Mouse (Mus musculus) CH12.LX (cell line): ENCODE results near the gene Hyal2. TPM values are rescaled to one million over a fixed set of nuclear protein-coding genes. Genes with fewer than 3 reads are reported as not detected.

ENCODE experiments used
- DNase-seq: peaks from one replicate; pipeline ENCODE4 v3.0.0-alpha.2; 2013; ENCODE audit errors: extremely low read depth
- H3K27ac ChIP-seq: 2 replicates; pipeline ENCODE4 v1.5.1; 2012; ENCODE audit warnings: low read depth, mild to moderate bottlenecking, control low read depth, moderate library complexity; ENCODE audit not compliant: insufficient read depth
- H3K27me3 ChIP-seq: replicated peaks from 2 replicates; pipeline ENCODE3; 2012; ENCODE audit warnings: inconsistent platforms
- H3K36me3 ChIP-seq, 2 experiments: replicated peaks in 1 of 2; 2 replicates each; pipeline versions ENCODE3 to v1.6.1; 2012; ENCODE audit warnings: inconsistent platforms in 1 of 2, low read length in 1 of 2, mild to moderate bottlenecking in 1 of 2, mixed read lengths in 1 of 2, moderate library complexity in 1 of 2; ENCODE audit not compliant: control insufficient read depth in 1 of 2, insufficient read depth in 1 of 2
- H3K4me1 ChIP-seq, 2 experiments: 2 replicates each; pipeline ENCODE4 v1.6.1; 2012; ENCODE audit warnings: inconsistent platforms in 1 of 2, moderate library complexity in 1 of 2; ENCODE audit not compliant: insufficient read depth in 2 of 2, control insufficient read depth in 1 of 2
- H3K4me2 ChIP-seq: 2 replicates; pipeline ENCODE4 v1.6.1; 2012; ENCODE audit warnings: low read depth, mild to moderate bottlenecking, control low read depth; ENCODE audit not compliant: poor library complexity, insufficient read depth, severe bottlenecking
- H3K4me3 ChIP-seq, 3 experiments: fragments of 150-350 bp in 1 of 3; sonication (generic) in 1 of 3; replicated peaks in 1 of 3; 2 replicates each; pipeline versions ENCODE3 to v1.5.1; 2011 to 2012; ENCODE audit warnings: low read depth in 2 of 3, low read length in 2 of 3, mild to moderate bottlenecking in 2 of 3, moderate library complexity in 2 of 3, control low read depth in 1 of 3, improper control_type of control experiment in 1 of 3, inconsistent platforms in 1 of 3, mixed read lengths in 1 of 3; ENCODE audit not compliant: poor library complexity in 1 of 3
- H3K79me2 ChIP-seq: replicated peaks from 2 replicates; pipeline ENCODE4 v1.6.1; 2012; ENCODE audit warnings: mild to moderate bottlenecking, moderate library complexity; ENCODE audit not compliant: control insufficient read depth, poor library complexity, insufficient read depth, severe bottlenecking; ENCODE audit errors: extremely low read depth
- H3K9ac ChIP-seq: 2 replicates; pipeline ENCODE4 v1.6.1; 2012; ENCODE audit warnings: low read depth, mild to moderate bottlenecking, control low read depth, moderate library complexity; ENCODE audit not compliant: insufficient read depth
- H3K9me3 ChIP-seq: replicated peaks from 2 replicates; pipeline ENCODE3; 2012; ENCODE audit warnings: low read length, inconsistent platforms, mixed read lengths
- BHLHE40 ChIP-seq: IDR thresholded peaks from 2 replicates; pipeline ENCODE4 v1.6.1; 2011; ENCODE audit warnings: mild to moderate bottlenecking, low read depth, low read length, improper control_type of control experiment
- CTCF ChIP-seq, 2 experiments: IDR thresholded peaks in 1 of 2; conservative IDR thresholded peaks in 1 of 2; 2 replicates each; pipeline ENCODE4 v1.5.1; 2011 to 2012; ENCODE audit warnings: low read depth in 2 of 2, low read length in 2 of 2, improper control_type of control experiment in 1 of 2, inconsistent platforms in 1 of 2, mild to moderate bottlenecking in 1 of 2, moderate library complexity in 1 of 2
- E2F4 ChIP-seq: IDR thresholded peaks from 2 replicates; pipeline ENCODE4 v1.6.1; 2011; ENCODE audit warnings: low read depth, low read length, improper control_type of control experiment; ENCODE audit not compliant: insufficient replicate concordance
- GABPA ChIP-seq: IDR thresholded peaks from 2 replicates; pipeline ENCODE4 v1.6.1; 2012; ENCODE audit warnings: low read depth, low read length, improper control_type of control experiment, inconsistent platforms; ENCODE audit not compliant: insufficient replicate concordance
- IRF4 ChIP-seq: IDR thresholded peaks from 2 replicates; pipeline ENCODE4 v1.6.1; 2014; ENCODE audit warnings: low read depth, mild to moderate bottlenecking, inconsistent platforms, low read length, improper control_type of control experiment
- JUND ChIP-seq: conservative IDR thresholded peaks from 2 replicates; pipeline ENCODE4 v1.6.1; 2011; ENCODE audit warnings: low read depth, low read length, improper control_type of control experiment
- KAT2A ChIP-seq: IDR thresholded peaks from 2 replicates; pipeline ENCODE4 v1.6.1; 2012; ENCODE audit warnings: low read length, improper control_type of control experiment, inconsistent platforms; ENCODE audit not compliant: insufficient replicate concordance
- MAFK ChIP-seq: IDR thresholded peaks from 2 replicates; pipeline ENCODE4 v1.6.1; 2011; ENCODE audit warnings: low read length, improper control_type of control experiment; ENCODE audit not compliant: insufficient replicate concordance
- MEF2A ChIP-seq: IDR thresholded peaks from 2 replicates; pipeline ENCODE4 v1.6.1; 2014; ENCODE audit warnings: low read depth, mild to moderate bottlenecking, inconsistent platforms, low read length, improper control_type of control experiment, borderline replicate concordance
- MXI1 ChIP-seq: IDR thresholded peaks from 2 replicates; pipeline ENCODE4 v1.6.1; 2011; ENCODE audit warnings: mild to moderate bottlenecking, low read depth, low read length, improper control_type of control experiment
- MYC ChIP-seq: IDR thresholded peaks from 2 replicates; pipeline ENCODE4 v1.6.1; 2011; ENCODE audit warnings: low read depth, mild to moderate bottlenecking, improper control_type of control experiment, low read length
- NELFE ChIP-seq: IDR thresholded peaks from 2 replicates; pipeline ENCODE4 v1.6.1; 2011; ENCODE audit warnings: low read depth, low read length, improper control_type of control experiment
- RCOR1 ChIP-seq: conservative IDR thresholded peaks from 2 replicates; pipeline ENCODE4 v1.6.1; 2012; ENCODE audit warnings: low read depth, mild to moderate bottlenecking, inconsistent platforms, low read length, improper control_type of control experiment
- SIN3A ChIP-seq: IDR thresholded peaks from 2 replicates; pipeline ENCODE4 v1.6.1; 2012; ENCODE audit warnings: low read length, improper control_type of control experiment, inconsistent platforms
- TBP ChIP-seq: conservative IDR thresholded peaks from 2 replicates; pipeline ENCODE4 v1.6.1; 2011; ENCODE audit warnings: low read depth, low read length, improper control_type of control experiment
- UBTF ChIP-seq: IDR thresholded peaks from 2 replicates; pipeline ENCODE4 v1.6.1; 2012; ENCODE audit warnings: low read depth, mild to moderate bottlenecking, inconsistent platforms, low read length, improper control_type of control experiment, moderate library complexity
- USF2 ChIP-seq: conservative IDR thresholded peaks from 2 replicates; pipeline ENCODE4 v1.6.1; 2011; ENCODE audit warnings: low read depth, low read length, improper control_type of control experiment
- ZKSCAN1 ChIP-seq: IDR thresholded peaks from 2 replicates; pipeline ENCODE4 v1.6.1; 2012; ENCODE audit warnings: low read depth, inconsistent platforms, low read length, improper control_type of control experiment, borderline replicate concordance
- ZNF384 ChIP-seq: IDR thresholded peaks from 2 replicates; pipeline ENCODE4 v1.6.1; 2012; ENCODE audit warnings: low read depth, low read length, improper control_type of control experiment, inconsistent platforms
- dilution Hi-C: fragments of 300-500 bp; cut with MboI; formaldehyde crosslinking; loops from 2 replicates; pipeline ENCODE4 v1.14.3; 2020; ENCODE audit warnings: low sequenced_read_pairs; ENCODE audit not compliant: extremely low pct_unique_long_range_greater_than_20kb, extremely low pct_ligation_motif_present
- in situ Hi-C: fragments of 300-500 bp; cut with MboI; formaldehyde crosslinking; loops from 3 replicates; pipeline ENCODE4 v1.14.3; 2019; ENCODE audit warnings: low sequenced_read_pairs, low pct_ligation_motif_present, low pct_unique_long_range_greater_than_20kb, mixed read lengths
- polyA plus RNA-seq: library from polyadenylated mRNA; unstranded; fragments of >175 nt; gene quantifications from 2 replicates; pipeline ENCODE4 v1.2.1, GENCODE M21; 2012; ENCODE audit warnings: low read depth; ENCODE audit not compliant: insufficient read length
- total RNA-seq, 2 experiments: library from RNA; depleted of rRNA; stranded (reverse); fragments of 300-350 nt in 1 of 2; fragments of >200 nt in 1 of 2; gene quantifications; 2 replicates each; pipeline ENCODE4 v1.2.3; 2012 to 2014

Gene Hyal2
- total and polyA plus RNA-seq, 3 experiments, result 16.4 to 30.9 (median 26.8) TPM

DNA sequence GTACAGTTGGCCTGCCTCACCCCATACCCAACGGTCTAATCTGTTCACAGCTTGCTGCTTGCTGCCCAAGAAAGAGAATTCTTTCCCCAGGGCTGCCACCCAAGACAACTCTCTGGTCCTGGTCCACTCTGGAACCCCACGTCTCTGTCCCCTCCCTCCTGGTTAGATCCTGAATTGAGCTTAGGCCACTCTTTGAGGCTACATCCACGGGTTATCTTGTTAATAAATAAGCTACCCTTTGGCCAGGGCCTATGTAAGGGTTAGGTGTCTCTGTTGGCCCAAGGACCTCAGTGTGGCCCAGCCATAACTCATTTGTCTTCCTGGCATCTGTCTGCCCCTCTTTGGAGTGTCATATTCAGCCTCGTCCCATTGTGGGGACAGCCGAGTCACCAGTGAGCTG lies 30.6 kb downstream of the Hyal2 start:
- Histone ChIP-seq H3K9ac (no peak overlapping the region), H3K4me3 (no peak overlapping the region)

DNA sequence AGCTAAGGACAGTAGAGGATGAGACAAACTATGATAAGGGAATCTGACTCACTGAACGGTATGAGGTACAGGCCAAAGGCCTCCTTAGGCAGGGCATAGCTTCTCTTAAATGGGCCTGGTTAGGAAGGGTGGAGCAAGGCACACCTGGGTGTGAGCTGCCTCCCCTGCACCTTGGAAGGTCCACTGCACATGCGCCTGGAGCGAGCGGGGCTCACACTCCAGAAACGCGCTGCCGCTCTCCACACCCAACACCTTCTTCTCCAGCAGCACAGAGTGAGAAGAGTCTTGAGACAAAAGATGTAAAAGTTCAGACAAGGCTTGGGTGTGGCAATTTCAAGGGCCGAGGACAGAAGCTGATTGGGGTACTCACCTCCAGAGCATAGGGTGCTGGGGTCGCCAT lies 31.7 kb downstream of the Hyal2 start:
- Histone ChIP-seq H3K4me1 (peaks cover 24 to 39% of the 10 kb centered on the region in 2 experiments), H3K79me2 (no peaks in the 10 kb centered on the region), H3K27me3 (no peaks in the 10 kb centered on the region), H3K4me2 (no peak overlapping the region), H3K9ac (no peak overlapping the region), H3K9me3 (no peaks in the 10 kb centered on the region), H3K27ac (no peak overlapping the region), H3K36me3 (peaks cover 4 to 70% of the 10 kb centered on the region in 2 experiments), H3K4me3 (no peak overlapping the region)
- dilution Hi-C loops, result no loop called here
- no peak for DNase-seq
- in situ Hi-C loops, result no loop called here
- TF ChIP-seq BHLHE40, result no peak
- TF ChIP-seq SIN3A, result no peak
- TF ChIP-seq ZKSCAN1, result no peak
- no peak for TF ChIP-seq UBTF

More for the DNA sequence above, 30.6 kb downstream of the Hyal2 start:
- H3K4me1 ChIP-seq, result peaks cover 16 to 28% of the 10 kb centered on the region in 2 experiments
- no peaks in the 10 kb centered on the region for H3K9me3 ChIP-seq
- H3K4me2 ChIP-seq, result no peak overlapping the region
- DNase-seq, result no peak
- dilution Hi-C loops, result no loop called here
- no peaks in the 10 kb centered on the region for H3K79me2 ChIP-seq
- H3K36me3 ChIP-seq, result peaks cover 13 to 81% of the 10 kb centered on the region in 2 experiments
- TF ChIP-seq IRF4 (no peak), E2F4 (no peak), JUND (no peak), USF2 (no peak), MEF2A (no peak), NELFE (no peak)
- no peak overlapping the region for H3K27ac ChIP-seq
- in situ Hi-C loops, result no loop called here
- no peaks in the 10 kb centered on the region for H3K27me3 ChIP-seq

DNA sequence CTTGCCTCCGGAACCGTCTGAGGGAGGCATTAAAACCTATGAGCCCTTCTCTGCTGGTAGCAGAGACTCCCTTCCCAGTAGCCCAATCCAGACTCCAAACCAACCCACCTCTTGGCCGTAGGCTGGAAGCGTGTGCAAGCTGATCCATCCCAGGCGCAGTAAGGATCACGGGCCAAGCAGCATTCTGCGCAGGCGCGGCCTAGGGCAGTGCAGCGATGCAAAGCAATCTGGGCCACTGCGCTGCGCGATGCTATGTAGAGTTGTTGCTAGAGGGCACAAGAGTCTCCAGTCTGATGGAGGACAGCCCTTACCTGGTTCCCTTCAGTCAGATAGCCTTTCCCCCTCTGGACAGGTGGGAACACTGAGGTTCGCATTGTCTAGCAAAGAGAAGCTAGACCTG lies 32.1 kb downstream of the Hyal2 start:
- DNase-seq, result no peak
- H3K27me3 ChIP-seq, result no peaks in the 10 kb centered on the region
- no peaks in the 10 kb centered on the region for H3K9me3 ChIP-seq
- no peak for TF ChIP-seq TBP
- TF ChIP-seq MXI1, result no peak
- TF ChIP-seq GABPA, result no peak
- TF ChIP-seq RCOR1, result no peak
- TF ChIP-seq MYC, result no peak
- no peak for TF ChIP-seq ZNF384
- TF ChIP-seq ZKSCAN1, result no peak
- no peak for TF ChIP-seq KAT2A
- no peak for TF ChIP-seq CTCF (conservative IDR thresholded peaks at IDR 0.05 in 1 of 2, IDR thresholded peaks at IDR 0.05 in 1 of 2; ENCODE audit: low read depth in 2 of 2, low read length in 2 of 2)
- TF ChIP-seq MAFK, result no peak
- TF ChIP-seq JUND, result no peak
- H3K36me3 ChIP-seq, result peaks cover 4 to 66% of the 10 kb centered on the region in 2 experiments
- H3K4me1 ChIP-seq, result peaks cover 24 to 43% of the 10 kb centered on the region in 2 experiments
- no peak overlapping the region for H3K4me3 ChIP-seq
- no peak overlapping the region for H3K9ac ChIP-seq
- dilution Hi-C loops, result no loop called here
- H3K79me2 ChIP-seq, result no peaks in the 10 kb centered on the region
- H3K27ac ChIP-seq, result no peak overlapping the region
- H3K4me2 ChIP-seq, result no peak overlapping the region
- in situ Hi-C loops, result no loop called here
